Mouse (Mus musculus) liver, embryonic 13.5 days (tissue): ENCODE data around the gene Ttc6. TPM values are rescaled to one million over a fixed set of nuclear protein-coding genes. Genes with fewer than 3 reads are reported as not detected.
A peak's percentile ranks its signal among the peaks of the same experiment; 100 is the strongest.

Experiments used
- ATAC-seq: fragments of 200-750 bp; cut with Nextera tagmentation; 2 replicates; pipeline ENCODE4 v1.8.0; 2017; ENCODE audit warnings: low read depth, mild to moderate bottlenecking, moderate number of reproducible peaks, moderate library complexity
- DNase-seq: peaks from one replicate; pipeline ENCODE4 v3.0.0; 2022
- H3K27ac ChIP-seq: fragments of 300-500 bp; sonication (generic); 2 replicates; pipeline ENCODE4 v1.5.1; 2015; ENCODE audit warnings: moderate library complexity, mild to moderate bottlenecking, inconsistent platforms
- H3K27me3 ChIP-seq: fragments of 300-500 bp; sonication (generic); 2 replicates; pipeline ENCODE4 v1.6.1; 2015; ENCODE audit warnings: mild to moderate bottlenecking, inconsistent platforms
- H3K36me3 ChIP-seq: fragments of 300-500 bp; sonication (generic); 2 replicates; pipeline ENCODE4 v1.6.1; 2015; ENCODE audit warnings: mild to moderate bottlenecking, inconsistent platforms
- H3K4me1 ChIP-seq: fragments of 300-500 bp; sonication (generic); replicated peaks from 2 replicates; pipeline ENCODE4 v1.6.1; 2015; ENCODE audit warnings: inconsistent platforms
- H3K4me2 ChIP-seq: fragments of 300-500 bp; sonication (generic); 2 replicates; pipeline ENCODE4 v1.6.1; 2015; ENCODE audit warnings: inconsistent platforms, mild to moderate bottlenecking, moderate library complexity
- H3K4me3 ChIP-seq: fragments of 300-500 bp; sonication (generic); replicated peaks from 2 replicates; pipeline ENCODE4 v1.5.1; 2015; ENCODE audit warnings: mild to moderate bottlenecking, inconsistent platforms
- H3K9ac ChIP-seq: fragments of 300-500 bp; sonication (generic); 2 replicates; pipeline ENCODE4 v1.6.1; 2015; ENCODE audit warnings: mild to moderate bottlenecking, inconsistent platforms
- H3K9me3 ChIP-seq: fragments of 300-500 bp; sonication (generic); replicated peaks from 2 replicates; pipeline ENCODE4 v1.6.1; 2016; ENCODE audit warnings: inconsistent platforms
- WGBS: fragments of 180-500 bp; shearing (Covaris S2); methylation state at CpG from one replicate; pipeline ENCODE4 v1.1.7; 2015; ENCODE audit not compliant: insufficient replicate concordance; 5-methylcytosine and 5-hydroxymethylcytosine counted together
- polyA plus RNA-seq: library from polyadenylated mRNA; unstranded; fragments of >200 nt; fragmentation: Nextera tagmentation; extraction: Ambion mirVana; gene quantifications from 2 replicates; pipeline ENCODE4 v1.2.1, GENCODE M21; 2015

Gene Ttc6
- 0.05 TPM in 1 of 2 replicates, not detected in the other for polyA plus RNA-seq

GRCm38 (mm10) chr12:57563909-57564308 lies at the start of gene Ttc6:
TSS of gene Ttc6 (plus strand) at chr12:57564113.
- Histone ChIP-seq H3K4me3 (no peak within 1 kb of the TSS), H3K9me3 (no peaks in the 10 kb centered on the region), H3K4me1 (no peaks in the 10 kb centered on the region), H3K9ac (no peak within 1 kb of the TSS), H3K36me3 (no peaks in the 10 kb centered on the region), H3K4me2 (no peak within 1 kb of the TSS), H3K27me3 (no peaks in the 10 kb centered on the region), H3K27ac (no peak within 1 kb of the TSS)
- WGBS: 68% methylated on average over 6 of the region's 6 CpGs
- DNase-seq (no peak), ATAC-seq (no peak)

- 34% methylated on average over 1 of the region's 1 CpGs for WGBS
- DNase-seq (no peak), ATAC-seq (no peak)
- Histone ChIP-seq H3K4me2 (no peak overlapping the region), H3K27ac (no peak overlapping the region), H3K9ac (no peak overlapping the region), H3K4me1 (no peaks in the 10 kb centered on the region), H3K9me3 (no peaks in the 10 kb centered on the region), H3K27me3 (no peaks in the 10 kb centered on the region), H3K4me3 (no peak overlapping the region), H3K36me3 (no peaks in the 10 kb centered on the region)
These were observed 49.4 kb upstream of the Ttc6 start for GRCm38 (mm10) chr12:57514552-57514951.

- Histone ChIP-seq H3K27ac (no peak overlapping the region), H3K27me3 (0 out of 2 replicates have a peak, but pooled peaks cover 4% of the 10 kb centered on the region), H3K9ac (no peak overlapping the region), H3K4me2 (no peak overlapping the region), H3K9me3 (no peaks in the 10 kb centered on the region), H3K4me1 (no peaks in the 10 kb centered on the region), H3K36me3 (no peaks in the 10 kb centered on the region), H3K4me3 (no peak overlapping the region)
- WGBS: 46% methylated on average over 12 of the region's 12 CpGs
- DNase-seq (no peak), ATAC-seq (no peak)
These were observed 48.1 kb upstream of the Ttc6 start for GRCm38 (mm10) chr12:57515702-57516377.

- H3K27me3 ChIP-seq: peaks cover 34% of the 10 kb centered on the region
- H3K9ac ChIP-seq: no peak overlapping the region
- WGBS: 49% methylated on average over 4 of the region's 4 CpGs
- H3K4me1 ChIP-seq: no peaks in the 10 kb centered on the region
- no peaks in the 10 kb centered on the region for H3K9me3 ChIP-seq
- H3K27ac ChIP-seq: no peak overlapping the region
- DNase-seq (no peak), ATAC-seq (no peak)
- H3K4me2 ChIP-seq: no peak overlapping the region
- H3K4me3 ChIP-seq: no peak overlapping the region
- no peaks in the 10 kb centered on the region for H3K36me3 ChIP-seq
These were observed 35.6 kb upstream of the Ttc6 start for GRCm38 (mm10) chr12:57528335-57528734.

GRCm38 (mm10) chr12:57530474-57530873 lies 33.4 kb upstream of the Ttc6 start:
- H3K9me3 ChIP-seq: no peaks in the 10 kb centered on the region
- DNase-seq (no peak), ATAC-seq (no peak)
- H3K27ac ChIP-seq: no peak overlapping the region
- no peak overlapping the region for H3K4me2 ChIP-seq
- no peak overlapping the region for H3K9ac ChIP-seq
- H3K36me3 ChIP-seq: no peaks in the 10 kb centered on the region
- peaks cover 55% of the 10 kb centered on the region for H3K27me3 ChIP-seq
- no peak overlapping the region for H3K4me3 ChIP-seq
- WGBS: 26% methylated on average over 9 of the region's 9 CpGs
- H3K4me1 ChIP-seq: 0 out of 2 replicates have a peak, but pooled peaks cover 3% of the 10 kb centered on the region

- DNase-seq (no peak), ATAC-seq (peak; percentile 30; the same call in 1 of the 2 replicates)
- H3K4me2 ChIP-seq: peak overlapping the region; percentile 34; the same call in 1 of the 2 replicates
- no peaks in the 10 kb centered on the region for H3K9me3 ChIP-seq
- H3K9ac ChIP-seq: no peak overlapping the region
- no peaks in the 10 kb centered on the region for H3K36me3 ChIP-seq
- H3K27me3 ChIP-seq: peaks cover 89% of the 10 kb centered on the region
- H3K4me1 ChIP-seq: 0 out of 2 replicates have a peak, but pooled peaks cover 3% of the 10 kb centered on the region
- no peak overlapping the region for H3K4me3 ChIP-seq
- H3K27ac ChIP-seq: no peak overlapping the region
- WGBS: 0% methylated on average over 6 of the region's 6 CpGs
These were observed 29.4 kb upstream of the Ttc6 start for GRCm38 (mm10) chr12:57534517-57534878.

- no peak for DNase-seq
- H3K4me2 ChIP-seq: peak overlapping the region; percentile 34; the same call in 1 of the 2 replicates
These were observed 28.9 kb upstream of the Ttc6 start for GRCm38 (mm10) chr12:57534879-57535611.

GRCm38 (mm10) chr12:57536056-57536908 lies 27.6 kb upstream of the Ttc6 start:
- Histone ChIP-seq H3K36me3 (no peaks in the 10 kb centered on the region), H3K27me3 (peaks cover 92% of the 10 kb centered on the region), H3K4me1 (0 out of 2 replicates have a peak, but pooled peaks cover 3% of the 10 kb centered on the region), H3K4me3 (no peak overlapping the region), H3K4me2 (no peak overlapping the region), H3K27ac (peak overlapping the region; percentile 34; the same call in 1 of the 2 replicates), H3K9me3 (no peaks in the 10 kb centered on the region), H3K9ac (no peak overlapping the region)
- ATAC-seq (no peak), DNase-seq (no peak)
- 3% methylated on average over 25 of the region's 25 CpGs for WGBS

More at GRCm38 (mm10) chr12:57534879-57535611, 28.9 kb upstream of the Ttc6 start:
- no peak overlapping the region for H3K9ac ChIP-seq
- H3K4me1 ChIP-seq: 0 out of 2 replicates have a peak, but pooled peaks cover 3% of the 10 kb centered on the region
- 2% methylated on average over 39 of the region's 39 CpGs for WGBS
- no peaks in the 10 kb centered on the region for H3K9me3 ChIP-seq
- H3K36me3 ChIP-seq: no peaks in the 10 kb centered on the region
- H3K4me3 ChIP-seq: no peak overlapping the region
- peak overlapping the region; percentile 23; the same call in 1 of the 2 replicates for H3K27ac ChIP-seq
- H3K27me3 ChIP-seq: peaks cover 94% of the 10 kb centered on the region
- ATAC-seq: peak; percentile 74

- ATAC-seq: no peak
- no peak overlapping the region for H3K4me3 ChIP-seq
- no peak overlapping the region for H3K9ac ChIP-seq
These were observed 26.8 kb upstream of the Ttc6 start for GRCm38 (mm10) chr12:57536909-57537670.

GRCm38 (mm10) chr12:57537791-57538587 lies 25.9 kb upstream of the Ttc6 start:
- Histone ChIP-seq H3K4me3 (peak overlapping the region; percentile 33), H3K4me1 (peaks cover 9% of the 10 kb centered on the region; the same call in 1 of the 2 replicates), H3K36me3 (no peaks in the 10 kb centered on the region), H3K4me2 (peak overlapping the region; percentile 49), H3K27ac (peak overlapping the region; percentile 73), H3K9me3 (no peaks in the 10 kb centered on the region), H3K9ac (peak overlapping the region; percentile 37; the same call in 1 of the 2 replicates), H3K27me3 (peaks cover 92% of the 10 kb centered on the region)
- DNase-seq: no peak
- no peak for ATAC-seq
- 2% methylated on average over 21 of the region's 21 CpGs for WGBS

More at GRCm38 (mm10) chr12:57536909-57537670, 26.8 kb upstream of the Ttc6 start:
- Histone ChIP-seq H3K27ac (peak overlapping the region; percentile 34; the same call in 1 of the 2 replicates), H3K4me2 (no peak overlapping the region), H3K4me1 (0 out of 2 replicates have a peak, but pooled peaks cover 3% of the 10 kb centered on the region), H3K9me3 (no peaks in the 10 kb centered on the region), H3K36me3 (no peaks in the 10 kb centered on the region), H3K27me3 (peaks cover 92% of the 10 kb centered on the region)
- 5% methylated on average over 11 of the region's 11 CpGs for WGBS
- DNase-seq: no peak
